Mouse (Mus musculus) lung, postnatal 14 days (tissue): ENCODE measurements around the gene Smad1.

ENCODE experiments used
- DNase-seq: peaks from one replicate; pipeline ENCODE4 v3.0.0; 2021

The Smad1 gene

DNA sequence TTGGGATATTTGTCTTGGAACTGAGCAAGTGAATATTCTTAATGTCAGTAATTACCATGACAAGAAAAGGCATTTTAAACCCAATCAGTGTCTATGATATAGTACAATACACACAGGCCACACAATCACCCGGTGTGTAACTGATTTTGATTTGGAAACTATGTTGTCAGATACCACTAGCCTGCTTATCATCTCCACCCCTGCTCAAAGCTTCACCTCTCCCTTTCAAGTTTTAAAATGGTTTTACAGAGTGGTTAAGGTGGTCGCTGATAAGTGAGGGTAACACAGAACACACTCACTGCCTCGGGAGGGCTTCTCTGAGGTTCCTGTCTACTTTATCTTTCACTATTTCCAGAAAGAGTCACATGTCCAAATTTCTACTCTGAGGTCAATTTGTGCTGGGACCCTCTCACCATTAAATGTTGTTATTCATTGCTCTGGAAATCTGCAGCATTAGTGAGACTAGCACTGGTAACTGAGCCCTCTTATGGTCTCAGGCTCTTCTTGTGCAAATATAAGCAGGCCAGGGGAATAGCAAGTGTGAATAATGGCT is 106.5 kb downstream of the Smad1 start:
- DNase-seq = no peak

DNA sequence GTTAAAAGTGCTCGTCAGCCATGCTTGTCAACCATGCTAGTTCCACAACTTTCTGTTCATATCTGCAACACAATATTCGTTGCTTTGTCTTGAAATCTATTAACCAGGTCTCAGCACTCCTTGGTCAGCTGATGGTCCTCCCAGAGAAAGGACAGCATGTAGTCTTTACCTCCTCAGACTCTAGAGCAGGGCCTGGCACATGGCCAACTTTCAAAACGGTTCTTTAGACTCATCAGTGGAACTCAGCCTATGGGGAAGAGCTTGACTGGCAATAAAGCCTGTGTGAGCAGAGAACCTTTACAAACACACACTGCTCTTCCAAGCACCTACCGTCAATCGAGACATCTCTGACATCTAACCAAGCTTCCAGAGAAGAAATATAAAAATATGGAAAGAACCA is 109.7 kb downstream of the Smad1 start:
- no peak for DNase-seq

GRCm38 (mm10) chr8:79288681-79289080 is 110.6 kb downstream of the Smad1 start:
- no peak for DNase-seq
